Mouse (Mus musculus) lung, postnatal 0 days (tissue): ENCODE measurements around the gene Pbxip1. TPM values are rescaled to one million over a fixed set of nuclear protein-coding genes. Genes with fewer than 3 reads are reported as not detected.

Experiments
- ATAC-seq: fragments of 200-750 bp; cut with Nextera tagmentation; 2 replicates; pipeline ENCODE4 v1.8.0; 2017; ENCODE audit warnings: moderate library complexity
- DNase-seq: peaks from one replicate; pipeline ENCODE4 v3.0.0-alpha.2; 2016; ENCODE audit warnings: low spot score
- H3K27ac ChIP-seq: fragments of 300-500 bp; sonication (generic); 2 replicates; pipeline ENCODE4 v1.5.1; 2014; ENCODE audit warnings: antibody characterized with exemption, mild to moderate bottlenecking, low read length, mixed read lengths
- H3K27me3 ChIP-seq: fragments of 300-500 bp; sonication (generic); replicated peaks from 2 replicates; pipeline ENCODE4 v1.6.1; 2014; ENCODE audit warnings: low read length, mixed read lengths; ENCODE audit not compliant: insufficient read depth
- H3K36me3 ChIP-seq: fragments of 300-500 bp; sonication (generic); 2 replicates; pipeline ENCODE4 v1.6.1; 2014; ENCODE audit warnings: low read length, mixed read lengths; ENCODE audit not compliant: insufficient read depth
- H3K4me1 ChIP-seq: fragments of 300-500 bp; sonication (generic); 2 replicates; pipeline ENCODE4 v1.6.1; 2014; ENCODE audit warnings: antibody characterized with exemption, low read depth, low read length, mixed read lengths; ENCODE audit not compliant: insufficient read depth
- H3K4me2 ChIP-seq: fragments of 300-500 bp; sonication (generic); replicated peaks from 2 replicates; pipeline ENCODE4 v1.6.1; 2014; ENCODE audit warnings: low read depth, mild to moderate bottlenecking, low read length, moderate library complexity, mixed read lengths
- H3K4me3 ChIP-seq: fragments of 300-500 bp; sonication (generic); 2 replicates; pipeline ENCODE4 v1.5.1; 2014; ENCODE audit warnings: low read depth, low read length
- H3K9ac ChIP-seq: fragments of 300-500 bp; sonication (generic); replicated peaks from 2 replicates; pipeline ENCODE4 v1.6.1; 2014; ENCODE audit warnings: low read depth, mild to moderate bottlenecking
- H3K9me3 ChIP-seq: fragments of 300-500 bp; sonication (generic); 2 replicates; pipeline ENCODE4 v1.6.1; 2016; ENCODE audit warnings: low read length, mixed read lengths
- CTCF ChIP-seq: IDR thresholded peaks from 2 replicates; pipeline ENCODE4 v1.5.1; 2016; ENCODE audit warnings: antibody characterized with exemption, mild to moderate bottlenecking
- EP300 ChIP-seq: IDR thresholded peaks from 2 replicates; pipeline ENCODE4 v1.6.1; 2016; ENCODE audit warnings: antibody characterized with exemption, mild to moderate bottlenecking, control low read depth
- WGBS: fragments of 180-500 bp; shearing (Covaris S2); extraction: QIAGEN DNeasy Blood & Tissue Kit; methylation state at CpG from one replicate; pipeline ENCODE4 v1.1.7; 2014; 5-methylcytosine and 5-hydroxymethylcytosine counted together
- polyA plus RNA-seq: library from polyadenylated mRNA; unstranded; fragments of >200 nt; fragmentation: Nextera tagmentation; extraction: Ambion mirVana; gene quantifications from 2 replicates; pipeline ENCODE4 v1.2.1, GENCODE M21; 2015

Gene Pbxip1
- polyA plus RNA-seq, 1 experiment from 2014 or later, result 63.0 TPM

- 87% methylated on average over 5 of the region's 5 CpGs for WGBS
- Histone ChIP-seq H3K4me2 (no peak overlapping the region), H3K27me3 (no peaks in the 10 kb centered on the region), H3K4me1 (peaks cover 3% of the 10 kb centered on the region; the same call in 1 of the 2 replicates), H3K4me3 (no peak overlapping the region), H3K9ac (no peak overlapping the region), H3K36me3 (no peaks in the 10 kb centered on the region), H3K27ac (no peak overlapping the region), H3K9me3 (no peaks in the 10 kb centered on the region)
- DNase-seq (no peak), ATAC-seq (no peak)
- TF ChIP-seq CTCF (peak; percentile 28), EP300 (no peak)
Observed at GRCm38 (mm10) chr3:89494630-89495029, 58.1 kb downstream of the Pbxip1 start.

GRCm38 (mm10) chr3:89496366-89496765 lies 59.9 kb downstream of the Pbxip1 start:
- no peaks in the 10 kb centered on the region for H3K9me3 ChIP-seq
- no peak overlapping the region for H3K4me2 ChIP-seq
- no peak overlapping the region for H3K4me3 ChIP-seq
- H3K36me3 ChIP-seq, result no peaks in the 10 kb centered on the region
- no peak overlapping the region for H3K27ac ChIP-seq
- no peak overlapping the region for H3K9ac ChIP-seq
- H3K27me3 ChIP-seq, result no peaks in the 10 kb centered on the region
- WGBS, result 69% methylated on average over 3 of the region's 3 CpGs
- ATAC-seq (no peak), DNase-seq (no peak)
- H3K4me1 ChIP-seq, result peaks cover 3% of the 10 kb centered on the region; the same call in 1 of the 2 replicates
- TF ChIP-seq CTCF (0 out of 2 replicates have a peak, but pooled peaks have one; percentile 3), EP300 (no peak)

GRCm38 (mm10) chr3:89499696-89500095 lies 63.2 kb downstream of the Pbxip1 start:
- 53% methylated on average over 7 of the region's 7 CpGs for WGBS
- no peaks in the 10 kb centered on the region for H3K27me3 ChIP-seq
- H3K27ac ChIP-seq, result no peak overlapping the region
- H3K9ac ChIP-seq, result no peak overlapping the region
- no peak overlapping the region for H3K4me3 ChIP-seq
- H3K4me2 ChIP-seq, result no peak overlapping the region
- TF ChIP-seq EP300 (no peak), CTCF (no peak)
- H3K9me3 ChIP-seq, result no peaks in the 10 kb centered on the region
- no peaks in the 10 kb centered on the region for H3K36me3 ChIP-seq
- no peak for DNase-seq
- ATAC-seq, result no peak
- no peaks in the 10 kb centered on the region for H3K4me1 ChIP-seq

Other genes starting within 250 kb of the Pbxip1 start
- gene Gba, start 233.8 kb upstream of the Pbxip1 start, polyA plus RNA-seq, result 44.4 and 46.5 TPM in 2 replicates
- 77.3 and 77.7 TPM in 2 replicates for gene Thbs3, start 221.5 kb upstream of the Pbxip1 start, polyA plus RNA-seq
- gene Mtx1, start 209.6 kb upstream of the Pbxip1 start, polyA plus RNA-seq, result 99.3 and 116 TPM in 2 replicates
- gene Muc1, start 207.6 kb upstream of the Pbxip1 start, polyA plus RNA-seq, result 300 and 307 TPM in 2 replicates
- 282 and 309 TPM in 2 replicates for gene Krtcap2, start 190.7 kb upstream of the Pbxip1 start, polyA plus RNA-seq
- gene Trim46, start 190.4 kb upstream of the Pbxip1 start, polyA plus RNA-seq, result 1.8 and 2.1 TPM in 2 replicates
- 125 and 136 TPM in 2 replicates for gene Dpm3, start 177.3 kb upstream of the Pbxip1 start, polyA plus RNA-seq
- gene Slc50a1, start 166.1 kb upstream of the Pbxip1 start, polyA plus RNA-seq, result 95.7 and 96.4 TPM in 2 replicates
- 174 and 188 TPM in 2 replicates for gene Efna1, start 155.6 kb upstream of the Pbxip1 start, polyA plus RNA-seq
- 4.4 and 6.7 TPM in 2 replicates for gene Efna3, start 113.7 kb upstream of the Pbxip1 start, polyA plus RNA-seq
- 9.7 and 10.3 TPM in 2 replicates for gene Efna4, start 98.7 kb upstream of the Pbxip1 start, polyA plus RNA-seq
- gene Adam15, start 86.7 kb upstream of the Pbxip1 start, polyA plus RNA-seq, result 133 and 177 TPM in 2 replicates
- gene Dcst2, start 74.7 kb upstream of the Pbxip1 start, polyA plus RNA-seq, result 0.16 and 0.25 TPM in 2 replicates
- 0.11 and 0.38 TPM in 2 replicates for gene Dcst1, start 71.5 kb upstream of the Pbxip1 start, polyA plus RNA-seq
- 6.4 and 7.3 TPM in 2 replicates for gene Zbtb7b, start 41.9 kb upstream of the Pbxip1 start, polyA plus RNA-seq
- gene Lenep, start 33.9 kb upstream of the Pbxip1 start, polyA plus RNA-seq, result not detected in 2 replicates
- 17.9 and 18.2 TPM in 2 replicates for gene Flad1, start 24.8 kb upstream of the Pbxip1 start, polyA plus RNA-seq
- 75.5 and 83.0 TPM in 2 replicates for gene Cks1b, start 18.3 kb upstream of the Pbxip1 start, polyA plus RNA-seq
- gene Shc1, start 18.3 kb upstream of the Pbxip1 start, polyA plus RNA-seq, result 52.6 and 55.7 TPM in 2 replicates
- 19.4 and 20.7 TPM in 2 replicates for gene Pygo2, start 6.5 kb upstream of the Pbxip1 start, polyA plus RNA-seq
- gene Pmvk, start 17.8 kb downstream of the Pbxip1 start, polyA plus RNA-seq, result 53.5 and 96.6 TPM in 2 replicates
- gene Kcnn3, start 83.5 kb downstream of the Pbxip1 start, polyA plus RNA-seq, result 1.00 and 1.0 TPM in 2 replicates